Mouse (Mus musculus) cerebellum, postnatal 14 days (tissue): ENCODE measurements around the gene Edc4.
"Not testable (repeated sequence)": the region's sequence is repeated elsewhere in the genome, so short reads cannot be mapped to it uniquely, and the experiment has no call there.

ENCODE experiments used
- DNase-seq, 2 experiments: peaks; one replicate each; pipeline ENCODE4 v3.0.0; 2021; ENCODE audit warnings: mixed read lengths in 2 of 2

Gene Edc4

GRCm38 (mm10) chr8:105880754-105881520 lies at the start of gene Edc4:
Edc4 (plus strand) TSS chr8:105880881.
- DNase-seq = peak; percentile 91 to 94

- not testable (repeated sequence) for DNase-seq
Measured at GRCm38 (mm10) chr8:105833740-105834139, 46.9 kb upstream of the Edc4 start.

DNA sequence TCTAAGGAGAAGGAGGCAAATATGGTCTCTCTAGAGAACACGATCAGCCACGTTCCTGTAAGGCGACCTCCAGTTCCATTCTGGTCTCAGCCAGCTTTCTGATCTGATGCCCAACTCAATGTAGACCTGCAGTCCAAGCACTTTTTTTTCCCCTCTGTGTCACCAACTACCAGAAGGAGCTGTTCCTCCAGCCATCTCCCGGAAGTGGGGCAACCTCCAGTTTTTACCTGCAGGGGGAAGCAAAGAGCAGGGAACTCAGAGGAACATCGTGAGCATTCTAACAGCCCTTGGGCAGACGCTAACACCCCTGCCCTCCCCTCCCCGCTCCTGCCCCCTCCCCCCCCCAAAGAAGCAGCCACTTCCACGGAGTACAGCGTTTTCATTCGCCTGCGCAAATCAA lies 45.4 kb upstream of the Edc4 start:
- DNase-seq = peak; percentile 62 to 76

DNA sequence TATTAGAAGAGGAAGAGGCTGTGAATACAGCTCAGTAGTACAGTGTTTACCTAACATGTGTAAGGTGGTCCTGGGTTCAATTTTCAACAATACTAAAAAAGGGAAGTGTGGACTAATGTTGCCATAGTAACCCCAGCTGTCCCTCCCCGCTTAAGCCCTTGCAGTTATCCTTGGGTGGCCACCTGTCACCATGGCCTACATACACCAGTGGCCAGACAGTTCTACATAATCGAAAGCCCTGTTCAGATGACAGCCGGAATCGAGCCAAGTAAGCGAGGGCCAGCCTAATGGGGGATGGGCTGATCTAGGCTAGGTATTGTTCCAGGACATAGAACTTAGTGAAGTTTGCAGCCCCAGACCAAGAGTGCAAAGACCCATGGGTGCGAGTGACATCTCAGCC lies 43.7 kb upstream of the Edc4 start:
- peak; percentile 31 to 59 for DNase-seq

DNA sequence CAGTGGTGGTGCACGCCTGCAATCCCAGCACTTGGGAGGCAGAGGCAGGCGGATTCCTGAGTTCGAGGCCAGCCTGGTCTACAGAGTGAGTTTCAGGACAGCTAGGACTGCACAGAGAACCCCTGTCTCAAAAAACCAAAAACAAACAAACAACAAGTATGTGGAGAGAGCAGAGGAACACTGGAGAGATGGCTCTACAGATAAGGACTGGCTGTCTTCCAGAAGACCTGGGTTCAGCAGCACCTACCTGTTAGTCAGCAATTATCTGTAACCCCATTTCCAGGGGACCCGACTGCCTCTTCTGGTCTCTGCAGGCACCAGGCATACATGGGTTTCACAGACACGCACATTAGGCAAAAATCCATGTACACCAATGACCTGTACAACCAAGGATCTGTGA lies 41.5 kb upstream of the Edc4 start:
- DNase-seq = no peak

DNA sequence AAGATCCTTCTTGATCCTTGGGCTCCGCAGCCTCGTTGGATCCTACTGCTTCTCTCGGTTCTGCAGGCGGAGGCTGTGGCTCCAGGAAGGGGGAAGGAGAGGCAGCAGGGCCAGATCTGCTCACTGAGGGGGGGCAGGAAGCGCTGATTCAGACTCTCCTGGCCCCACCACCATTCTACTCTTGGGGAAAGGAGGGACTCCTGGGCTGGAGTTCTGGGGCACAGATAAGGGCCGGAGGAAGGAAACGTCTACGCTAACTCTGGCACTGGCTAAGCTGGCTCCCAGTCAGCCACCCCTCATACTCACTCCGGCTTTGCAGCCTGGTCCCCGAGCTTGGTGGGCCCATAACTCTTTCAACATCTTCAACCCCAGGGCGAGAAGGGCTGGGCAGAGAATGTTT lies 34.0 kb upstream of the Edc4 start:
- no peak for DNase-seq

DNA sequence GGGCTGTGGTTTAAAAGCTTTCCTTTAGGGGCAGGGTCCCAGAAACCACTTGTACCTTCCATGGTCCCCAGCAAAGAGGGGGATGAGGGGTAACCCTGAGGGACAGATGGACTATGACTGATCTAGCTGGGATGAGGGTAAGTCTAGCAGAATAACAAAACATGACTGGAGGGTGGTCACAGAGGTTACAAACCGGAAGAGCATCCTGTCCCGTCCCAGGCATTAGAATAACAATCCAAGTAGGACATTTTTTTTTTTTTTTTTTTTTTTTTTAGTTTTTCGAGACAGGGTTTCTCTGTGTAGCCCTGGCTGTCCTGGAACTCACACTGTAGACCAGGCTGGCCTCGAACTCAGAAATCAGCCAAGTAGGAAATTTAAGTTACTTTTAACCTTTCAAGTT lies 30.7 kb upstream of the Edc4 start:
- DNase-seq = no peak

GRCm38 (mm10) chr8:105850611-105851010 lies 30.1 kb upstream of the Edc4 start:
- DNase-seq = no peak

GRCm38 (mm10) chr8:105851651-105852143 lies 29.0 kb upstream of the Edc4 start:
- DNase-seq = peak; percentile 92

DNA sequence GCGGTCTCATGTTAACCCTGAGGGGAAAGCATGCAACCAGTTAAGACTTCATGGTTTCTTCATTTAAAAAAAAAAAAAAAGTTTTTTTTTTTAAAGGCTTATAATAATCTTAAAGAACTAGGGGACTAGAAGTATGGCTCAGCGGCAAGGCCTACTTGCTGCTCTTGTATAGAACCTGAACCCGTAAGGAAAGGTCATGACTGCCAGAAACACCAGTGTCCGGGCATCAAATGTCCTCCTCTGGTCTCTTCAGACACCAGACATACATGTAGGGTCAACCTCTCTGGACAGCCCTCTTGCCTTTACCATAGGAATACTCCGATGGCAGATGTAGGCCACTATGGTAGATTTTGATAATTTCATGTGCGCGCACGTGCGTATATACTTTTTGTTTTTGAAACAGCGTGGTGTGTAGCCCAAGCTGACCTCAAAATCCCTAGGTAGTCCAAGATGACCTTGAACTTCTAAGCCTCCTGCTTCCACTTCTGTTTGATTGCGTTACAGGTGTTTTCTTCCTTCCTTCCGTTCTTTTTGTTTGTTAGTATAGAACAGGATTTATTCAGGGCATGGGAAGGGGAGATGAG lies 28.4 kb upstream of the Edc4 start:
- peak in 1 of 2 experiments; percentile 30 for DNase-seq

DNA sequence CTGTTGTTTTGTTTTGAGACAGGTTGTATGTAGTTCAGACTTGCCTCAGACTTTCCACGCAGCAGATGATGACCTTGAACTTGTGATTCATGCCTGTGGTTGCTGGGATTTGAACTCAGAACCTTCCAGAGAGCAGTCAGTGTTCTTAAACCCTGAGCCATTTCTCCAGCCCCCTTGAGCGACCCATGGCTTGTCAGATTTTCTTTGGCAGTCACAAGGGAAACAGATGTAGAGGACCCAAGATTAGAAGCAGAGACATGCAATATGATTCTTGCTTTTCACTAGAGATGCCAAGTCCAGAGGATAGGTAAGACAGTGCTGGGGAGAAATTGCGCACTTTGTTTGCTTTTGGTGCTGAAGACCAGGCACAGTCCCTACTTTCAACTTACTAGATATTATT lies 27.5 kb upstream of the Edc4 start, which contains the start of gene Cenpt:
Gene Cenpt (minus strand): TSS at position 101 of the 400 bp plus-strand sequence.
- DNase-seq = no peak

DNA sequence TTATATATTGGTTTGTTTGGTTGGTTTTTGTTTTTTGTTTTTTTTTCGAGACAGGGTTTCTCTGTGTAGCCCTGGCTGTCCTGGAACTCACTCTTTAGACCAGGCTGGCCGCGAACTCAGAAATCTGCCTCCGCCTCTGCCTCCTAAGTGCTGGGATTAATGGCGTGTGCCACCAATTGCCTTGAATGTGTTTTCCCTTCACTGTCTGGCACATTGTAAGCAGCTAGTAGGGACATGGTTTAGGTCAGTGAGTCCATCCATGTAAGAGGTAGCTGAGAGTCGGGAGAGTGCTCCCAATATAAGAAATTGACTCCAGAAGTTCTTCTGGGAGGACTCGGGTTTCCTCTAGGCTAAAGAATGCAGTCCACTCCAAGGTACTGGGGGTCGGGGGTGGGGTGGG lies 26.4 kb upstream of the Edc4 start:
- peak in 1 of 2 experiments; percentile 29 for DNase-seq

DNA sequence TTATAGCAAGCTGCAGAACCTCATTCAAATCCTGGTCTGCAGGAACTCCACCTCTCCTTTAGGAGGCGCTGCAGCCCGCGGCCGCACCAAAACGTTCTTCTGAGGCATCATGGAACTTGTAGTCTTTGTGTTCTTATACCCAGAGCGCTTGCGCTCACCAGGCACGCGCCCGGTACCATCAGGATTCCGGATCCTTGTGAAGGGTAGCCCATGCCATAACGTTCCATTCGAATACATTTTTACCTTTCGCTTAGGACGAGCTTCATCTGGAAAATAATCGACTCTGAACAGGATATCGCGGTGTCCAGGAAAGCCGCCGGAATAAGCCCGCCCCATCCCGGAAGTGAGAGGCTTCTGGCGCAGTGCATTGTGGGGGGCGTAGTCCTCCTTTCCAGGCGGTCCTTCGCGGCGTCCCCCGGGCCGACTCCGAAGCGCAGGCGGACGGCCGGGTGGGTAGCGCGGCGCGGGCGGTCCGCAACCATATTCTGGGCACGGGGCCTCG lies 25.9 kb upstream of the Edc4 start, which contains the start of gene Thap11:
Gene Thap11 (plus strand): TSS at position 418 of the 502 bp plus-strand sequence.
- DNase-seq = peak; percentile 94 to 96

- peak; percentile 55 to 65 for DNase-seq
Measured at GRCm38 (mm10) chr8:105855248-105856167, 25.2 kb upstream of the Edc4 start.

DNA sequence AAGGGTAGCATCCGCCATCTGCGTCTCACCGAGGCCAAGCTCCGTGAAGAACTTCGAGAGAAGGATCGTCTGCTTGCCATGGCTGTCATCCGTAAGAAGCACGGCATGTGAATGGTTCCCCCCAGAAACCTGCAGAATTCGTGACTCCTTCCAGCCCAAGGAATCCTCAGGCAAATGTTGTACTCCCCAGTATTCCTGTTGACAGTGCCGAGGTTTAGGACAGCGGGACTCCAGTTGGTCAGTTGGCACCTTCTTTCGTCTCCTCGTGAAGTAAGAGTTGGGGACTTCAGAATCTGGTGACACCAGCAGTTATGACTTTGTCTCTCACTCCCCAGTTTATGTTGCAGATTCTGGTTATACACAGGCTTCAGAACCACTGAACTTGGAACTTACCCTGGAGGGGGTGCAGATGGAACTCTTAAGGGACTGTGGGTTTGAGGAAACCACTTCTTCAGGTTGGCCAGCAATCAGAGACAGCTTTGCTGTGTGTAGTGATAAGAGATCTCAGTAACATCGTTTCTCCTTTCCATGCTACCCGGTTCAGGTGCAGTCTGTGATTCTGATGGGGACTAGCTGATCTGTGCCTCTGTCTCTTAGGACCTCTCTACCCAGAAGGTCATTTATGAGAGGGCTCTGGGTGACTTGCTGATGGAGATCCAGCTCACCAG lies 24.4 kb upstream of the Edc4 start:
- no peak for DNase-seq

GRCm38 (mm10) chr8:105858495-105858894 lies 22.2 kb upstream of the Edc4 start:
- DNase-seq = no peak

- no peak for DNase-seq
Measured at GRCm38 (mm10) chr8:105859314-105859713, 21.4 kb upstream of the Edc4 start.

- peak; percentile 88 to 92 for DNase-seq
Measured at GRCm38 (mm10) chr8:105860143-105860981, 20.3 kb upstream of the Edc4 start, which contains the start of gene Nutf2. Nutf2 (plus strand) TSS chr8:105860580.

DNA sequence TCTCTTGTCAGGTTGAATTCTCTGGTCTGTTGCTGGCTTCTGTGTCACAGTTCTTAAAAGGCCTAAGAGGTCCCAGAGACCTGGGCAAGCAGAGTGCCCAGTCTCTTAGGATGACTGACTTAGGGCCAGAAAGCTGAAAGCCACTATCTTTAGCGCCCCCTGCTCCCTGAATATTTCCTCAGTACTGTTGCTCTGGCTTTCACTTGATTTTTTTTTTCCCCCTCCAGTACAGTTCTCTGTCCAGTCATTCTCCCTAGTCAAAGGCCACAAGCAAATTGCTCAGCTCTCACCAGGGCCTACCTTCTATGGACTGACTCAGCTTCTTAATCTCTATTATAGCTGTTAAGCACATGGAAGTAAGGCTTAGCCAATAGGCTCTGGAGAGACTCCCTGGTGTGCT lies 18.7 kb upstream of the Edc4 start:
- DNase-seq = peak; percentile 33 to 35

- no peak for DNase-seq
Measured at GRCm38 (mm10) chr8:105866364-105867029, 14.2 kb upstream of the Edc4 start.

GRCm38 (mm10) chr8:105874301-105874700 lies 6.4 kb upstream of the Edc4 start:
- peak; percentile 44 to 61 for DNase-seq
